Mouse (Mus musculus) inflammation-experienced regulatory T-cells, adult 6 months (primary cell): ENCODE data around the gene Pla2g7. TPM values are rescaled to one million over a fixed set of nuclear protein-coding genes. Genes with fewer than 3 reads are reported as not detected.
"Not testable (repeated sequence)": the region's sequence is repeated elsewhere in the genome, so short reads cannot be mapped to it uniquely, and the experiment has no call there.

Experiments
- ATAC-seq: one replicate; pipeline ENCODE4 v1.8.0; 2017
- polyA plus RNA-seq, 3 experiments: library from polyadenylated mRNA; unstranded; fragments of 100-300 nt; shearing (Covaris generic); gene quantifications; one replicate each; pipeline ENCODE4 v1.2.1; 2017

The Pla2g7 gene
- polyA plus RNA-seq, result 1 to 10 TPM in 1 of 3 experiments, under 1 TPM in 1, not detected in 1; 0.34 to 1.2 TPM

GRCm38 (mm10) chr17:43567992-43568888, at the start of gene Pla2g7:
Pla2g7 (plus strand) TSS chr17:43568098.
- ATAC-seq, result no peak

GRCm38 (mm10) chr17:43518644-43519409, 49.1 kb upstream of the Pla2g7 start:
- no peak for ATAC-seq

- ATAC-seq, result no peak
These were observed 47.7 kb upstream of the Pla2g7 start for GRCm38 (mm10) chr17:43520166-43520565.

- ATAC-seq, result no peak
These were observed 37.4 kb upstream of the Pla2g7 start for GRCm38 (mm10) chr17:43530507-43530906.

GRCm38 (mm10) chr17:43531192-43531591, 36.7 kb upstream of the Pla2g7 start:
- no peak for ATAC-seq

GRCm38 (mm10) chr17:43534362-43535222, 33.3 kb upstream of the Pla2g7 start:
- no peak for ATAC-seq

GRCm38 (mm10) chr17:43536841-43537240, 31.1 kb upstream of the Pla2g7 start:
- not testable (repeated sequence) for ATAC-seq

- no peak for ATAC-seq
These were observed 29.1 kb upstream of the Pla2g7 start for GRCm38 (mm10) chr17:43538767-43539166.

- ATAC-seq, result no peak
These were observed 24.4 kb upstream of the Pla2g7 start, which contains the start of gene Ankrd66 for GRCm38 (mm10) chr17:43543539-43543938. Ankrd66 (minus strand) TSS chr17:43543639.

- no peak for ATAC-seq
These were observed 23.9 kb upstream of the Pla2g7 start for GRCm38 (mm10) chr17:43544040-43544439.

GRCm38 (mm10) chr17:43551122-43551630, 16.7 kb upstream of the Pla2g7 start:
- no peak for ATAC-seq

GRCm38 (mm10) chr17:43554516-43555403, 13.1 kb upstream of the Pla2g7 start:
- no peak for ATAC-seq

- no peak for ATAC-seq
These were observed 10.8 kb upstream of the Pla2g7 start for GRCm38 (mm10) chr17:43557104-43557503.

GRCm38 (mm10) chr17:43557541-43558090, 10.3 kb upstream of the Pla2g7 start:
- no peak for ATAC-seq

- no peak for ATAC-seq
These were observed 9.2 kb upstream of the Pla2g7 start for GRCm38 (mm10) chr17:43558678-43559077.

- ATAC-seq, result no peak
These were observed 4.5 kb upstream of the Pla2g7 start for GRCm38 (mm10) chr17:43563192-43563987.

- ATAC-seq, result no peak
These were observed 306 bp upstream of the Pla2g7 start for GRCm38 (mm10) chr17:43567593-43567991.

- ATAC-seq, result no peak
These were observed 1.4 kb downstream of the Pla2g7 start for GRCm38 (mm10) chr17:43569287-43569686.

GRCm38 (mm10) chr17:43573624-43574073, 5.8 kb downstream of the Pla2g7 start:
- no peak for ATAC-seq

GRCm38 (mm10) chr17:43580456-43580855, 12.6 kb downstream of the Pla2g7 start:
- no peak for ATAC-seq
